Mouse (Mus musculus) mammary gland, adult 2 months (tissue): ENCODE data around the gene Agxt2. TPM values are rescaled to one million over a fixed set of nuclear protein-coding genes. Genes with fewer than 3 reads are reported as not detected.

Source experiments
- polyA plus RNA-seq: library from polyadenylated mRNA; depleted of rRNA; stranded (reverse); fragments of >200 nt; gene quantifications from 2 replicates; pipeline ENCODE4 v1.2.3, GENCODE M21; 2012; ENCODE audit warnings: low replicate concordance; rRNA removed

Agxt2 gene
- polyA plus RNA-seq, result 0.32 and 0.45 TPM in 2 replicates

GRCm38 (mm10) chr15:10358039-10358948, at the start of gene Agxt2:
Agxt2 (plus strand) TSS chr15:10358532.

GRCm38 (mm10) chr15:10325080-10325479, 33.3 kb upstream of the Agxt2 start, which contains the start of gene Gm21973:
Gm21973 (plus strand) TSS chr15:10325380.

Other genes starting within 250 kb of the Agxt2 start
- 29.2 and 78.1 TPM in 2 replicates for gene Prlr, start 181.3 kb upstream of the Agxt2 start, polyA plus RNA-seq
- not detected in 2 replicates for gene Gm21973, start 33.2 kb upstream of the Agxt2 start, polyA plus RNA-seq
- gene Dnajc21, start 112.0 kb downstream of the Agxt2 start, polyA plus RNA-seq, result 0.69 and 0.81 TPM in 2 replicates
- gene Brix1, start 127.4 kb downstream of the Agxt2 start, polyA plus RNA-seq, result 0.53 and 2.2 TPM in 2 replicates
- gene Rad1, start 127.5 kb downstream of the Agxt2 start, polyA plus RNA-seq, result 6.8 and 8.4 TPM in 2 replicates
- gene Ttc23l, start 200.1 kb downstream of the Agxt2 start, polyA plus RNA-seq, result not detected in 2 replicates